Mouse (Mus musculus) cerebellum, adult 11 months (tissue): ENCODE results near the gene Slc22a5.
"Not testable (repeated sequence)": the region's sequence is repeated elsewhere in the genome, so short reads cannot be mapped to it uniquely, and the experiment has no call there.

Experiments
- DNase-seq: peaks from one replicate; pipeline ENCODE4 v3.0.0; 2022

Slc22a5 gene

DNA sequence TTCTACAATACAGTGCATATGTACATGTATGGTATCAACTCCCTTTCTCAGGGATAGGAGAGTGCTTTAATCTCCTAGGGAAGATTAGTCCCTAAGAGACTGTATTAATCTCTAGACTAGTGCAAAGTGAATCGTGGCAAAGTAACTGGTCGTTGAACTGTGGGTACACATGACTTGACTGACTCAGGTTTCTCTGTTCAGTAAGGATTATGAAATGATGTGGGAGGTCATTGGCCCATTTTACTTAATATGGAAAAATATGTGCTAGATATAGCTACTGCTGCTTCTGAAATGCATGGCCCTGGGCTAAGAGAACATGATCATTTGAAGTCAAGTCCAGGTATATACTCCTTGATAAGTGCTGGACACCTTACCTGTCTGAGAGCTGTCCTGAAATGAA, 8.2 kb downstream of the Slc22a5 start:
- no peak for DNase-seq

DNA sequence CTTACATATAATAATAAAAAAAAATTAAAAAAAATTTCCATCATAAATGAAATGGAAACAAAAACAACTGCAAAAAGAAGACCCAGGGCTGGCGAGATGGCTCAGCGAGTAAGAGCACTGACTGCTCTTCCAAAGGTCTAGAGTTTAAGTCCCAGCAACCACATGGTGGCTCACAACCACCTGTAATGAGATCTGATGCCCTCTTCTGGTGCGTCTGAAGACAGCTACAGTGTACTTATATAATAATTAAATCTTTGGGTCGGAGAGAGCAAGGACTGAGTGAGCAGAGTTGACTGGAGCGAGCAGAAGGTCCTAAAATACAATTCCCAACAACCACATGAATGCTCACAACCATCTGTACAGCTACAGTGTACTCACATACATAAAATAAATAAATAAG, 13.4 kb downstream of the Slc22a5 start:
- DNase-seq, result not testable (repeated sequence)

DNA sequence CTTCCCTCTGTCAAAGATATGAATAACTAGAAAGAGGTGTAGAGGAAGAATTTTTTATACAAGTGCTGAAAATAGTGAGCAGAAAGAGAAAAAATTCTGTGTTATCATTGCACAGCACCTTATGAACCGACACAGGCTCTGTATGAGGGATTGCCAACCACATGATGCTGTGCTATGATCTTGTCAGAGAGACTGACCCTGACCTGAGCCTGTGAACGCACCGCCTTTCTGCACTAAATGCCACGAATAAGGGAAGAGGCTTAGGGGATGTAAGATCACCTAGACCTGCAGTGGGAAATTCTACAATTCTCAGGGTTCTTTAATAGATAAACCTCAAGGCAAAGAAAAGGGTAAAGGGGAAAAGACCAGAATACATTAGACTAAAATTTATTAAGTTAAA, 15.0 kb downstream of the Slc22a5 start:
- no peak for DNase-seq

DNA sequence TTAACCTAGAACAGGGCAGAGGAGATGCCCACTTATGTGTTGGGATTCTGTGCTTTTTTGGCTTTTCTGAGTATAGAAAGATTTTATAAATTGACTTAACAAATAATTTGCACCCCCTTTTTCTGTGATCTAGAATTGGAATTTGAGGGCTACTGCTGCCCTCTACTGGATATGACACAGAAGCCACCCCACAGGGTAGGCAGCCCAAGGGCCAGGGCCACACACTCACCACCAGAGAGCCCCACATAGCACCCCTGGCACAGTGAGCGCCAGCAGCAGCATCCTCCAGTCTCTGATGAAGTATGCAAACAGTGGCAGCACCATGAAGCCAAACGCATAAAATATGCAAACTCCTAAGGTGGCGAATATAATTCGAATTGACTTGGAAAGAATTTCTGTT, 16.8 kb downstream of the Slc22a5 start:
- DNase-seq, result no peak

DNA sequence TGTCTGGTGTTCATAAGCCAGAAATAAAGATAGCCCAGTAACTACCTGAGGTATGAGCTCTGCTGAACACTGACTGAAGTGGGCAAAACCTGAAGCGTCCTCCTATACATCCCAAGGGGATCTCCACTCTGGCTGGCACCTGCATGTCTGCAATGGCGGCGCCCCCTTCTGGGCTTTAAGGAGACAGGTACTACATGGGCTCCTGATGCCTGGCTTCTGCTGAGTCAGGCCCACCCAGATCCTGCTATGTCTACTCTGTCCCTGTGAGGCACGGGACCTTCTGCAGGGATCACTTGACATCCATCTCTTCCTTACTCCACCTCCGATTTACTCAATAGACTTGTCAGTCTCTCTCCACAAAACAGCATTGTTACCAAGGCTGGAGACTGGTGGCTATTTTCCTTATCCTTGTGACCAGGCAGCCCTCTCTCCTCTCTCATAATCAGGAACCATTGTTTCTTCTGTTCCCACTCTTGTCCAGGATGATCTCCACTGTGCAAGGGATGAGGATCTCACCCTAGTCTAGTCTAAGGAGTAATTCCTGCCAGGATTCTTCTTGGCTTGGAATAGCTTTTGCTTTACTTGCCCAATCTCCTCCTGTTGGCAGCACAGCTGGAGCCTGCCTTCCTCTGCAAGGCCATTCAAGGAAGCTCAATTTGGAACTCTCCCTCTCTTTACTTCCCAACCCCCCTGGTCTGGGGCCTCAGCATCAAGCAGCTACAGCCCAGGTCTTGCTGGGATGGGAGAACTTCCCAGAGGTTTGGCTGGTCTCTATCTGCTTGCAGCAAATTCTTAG, 17.4 kb downstream of the Slc22a5 start:
- not testable (repeated sequence) for DNase-seq

DNA sequence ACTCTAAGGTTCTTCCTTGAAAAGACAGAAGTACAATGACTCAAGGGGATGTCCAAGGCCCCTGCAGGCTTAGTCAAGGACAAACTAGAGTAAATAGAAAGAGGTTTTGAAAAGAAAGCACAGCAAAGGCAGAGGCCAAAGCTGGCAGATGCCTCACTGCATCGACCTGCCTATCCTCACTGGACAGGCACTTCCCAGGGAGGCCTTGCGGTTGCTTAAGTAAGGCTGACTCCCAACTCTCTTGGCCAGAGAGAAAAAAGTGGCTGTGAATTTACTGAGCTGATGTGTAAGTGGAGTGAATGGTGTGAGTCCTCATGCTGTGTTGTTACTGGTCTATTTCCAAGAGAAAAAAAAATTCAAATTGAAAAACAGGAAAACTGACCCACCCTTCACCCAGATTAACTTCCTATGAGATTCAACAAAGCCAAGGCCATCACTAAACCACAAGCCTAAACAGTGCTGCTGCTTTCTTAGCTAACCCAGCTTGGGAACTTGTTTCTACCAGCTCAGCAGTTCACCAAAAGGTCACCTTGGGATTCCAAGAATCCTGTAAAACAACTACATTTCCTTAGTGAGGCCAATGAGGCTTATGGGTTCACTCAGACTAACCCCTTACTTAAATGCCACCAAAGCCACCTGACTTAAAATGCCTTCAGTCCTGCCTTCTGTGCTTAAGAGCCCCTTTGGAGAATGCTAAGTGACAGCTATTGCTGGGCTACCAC, 19.5 kb downstream of the Slc22a5 start:
- no peak for DNase-seq

DNA sequence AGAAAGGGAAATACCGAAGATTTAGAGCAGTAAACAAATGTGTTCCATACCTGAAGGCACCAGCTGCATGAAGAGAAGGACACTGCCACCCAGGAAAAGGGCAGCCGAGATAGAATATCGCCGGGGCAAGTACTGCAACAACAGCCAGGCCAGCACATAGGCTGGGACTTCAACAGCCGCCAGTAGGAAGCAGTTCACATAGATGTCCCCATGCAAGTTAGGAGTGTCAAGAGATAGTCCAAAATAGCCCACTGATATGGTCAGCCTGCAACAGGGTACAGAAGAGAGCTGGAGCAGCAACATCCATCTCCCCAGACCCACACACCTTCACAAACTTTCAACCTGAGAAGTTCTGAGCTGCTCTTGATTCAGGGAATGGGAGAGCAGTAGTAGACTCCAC, 22.3 kb downstream of the Slc22a5 start:
- DNase-seq, result no peak

DNA sequence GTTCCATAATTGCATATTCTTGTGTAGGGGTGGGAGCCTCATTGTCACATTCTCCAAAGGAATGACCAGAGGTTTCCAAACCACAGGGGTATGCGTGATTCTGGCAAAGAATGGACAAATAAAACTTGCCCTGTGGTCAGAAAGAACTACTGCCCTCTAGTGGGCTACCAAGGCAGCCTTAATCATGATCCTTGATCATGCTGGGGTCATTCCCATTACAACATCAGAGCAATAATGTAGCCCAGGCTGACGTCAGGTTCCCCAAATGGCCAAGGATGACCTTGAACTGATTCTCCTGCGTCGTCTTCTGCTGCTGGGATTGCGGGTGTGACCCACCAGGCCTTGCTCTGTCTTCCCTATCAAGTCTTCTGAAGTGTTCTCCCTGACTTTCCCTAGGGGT, 23.1 kb downstream of the Slc22a5 start:
- not testable (repeated sequence) for DNase-seq

DNA sequence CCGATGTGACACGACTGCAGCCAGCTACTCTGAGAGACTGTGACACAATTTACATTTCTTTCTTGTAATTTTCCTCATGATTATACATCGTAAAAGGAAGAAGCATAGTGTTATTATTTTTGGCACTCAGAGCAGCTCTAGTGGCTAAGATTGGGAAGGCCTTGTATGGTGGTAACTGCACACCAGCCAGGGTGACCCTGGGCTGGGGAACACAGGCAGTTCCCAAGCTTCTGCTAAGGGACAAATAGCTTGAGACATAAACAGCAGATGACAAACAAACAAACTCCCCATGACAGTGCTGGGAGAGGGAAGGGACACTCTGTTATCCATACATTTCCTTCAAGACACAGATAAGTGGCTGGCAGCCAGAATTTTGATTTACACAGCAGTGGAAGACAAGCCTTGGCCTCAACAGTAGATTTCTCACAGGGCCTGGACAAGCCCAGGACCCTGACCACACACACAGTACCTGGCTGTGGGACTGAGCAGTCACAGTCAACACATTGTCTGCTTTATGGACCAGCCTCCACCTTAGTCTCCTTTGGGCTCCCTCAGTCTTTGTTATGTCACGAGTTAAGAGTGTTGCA, 26.6 kb downstream of the Slc22a5 start:
- DNase-seq, result not testable (repeated sequence)

DNA sequence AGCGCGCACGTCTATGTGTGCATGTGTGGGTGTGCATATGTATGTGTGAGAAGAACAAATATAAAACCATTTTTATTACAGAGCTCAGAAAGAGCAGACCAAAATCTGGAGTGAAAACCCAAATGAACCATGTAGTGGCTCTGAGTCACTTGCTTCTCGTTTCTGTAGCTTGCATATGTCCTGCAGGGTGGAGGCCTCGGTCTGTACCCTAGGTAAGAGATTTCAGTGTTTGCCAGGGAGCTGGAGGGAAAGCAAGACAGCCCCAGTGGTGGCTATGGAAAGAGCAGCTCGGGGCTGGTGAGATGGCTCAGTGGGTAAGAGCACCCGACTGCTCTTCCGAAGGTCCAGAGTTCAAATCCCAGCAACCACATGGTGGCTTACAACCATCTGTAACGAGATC, 30.5 kb downstream of the Slc22a5 start:
- not testable (repeated sequence) for DNase-seq

DNA sequence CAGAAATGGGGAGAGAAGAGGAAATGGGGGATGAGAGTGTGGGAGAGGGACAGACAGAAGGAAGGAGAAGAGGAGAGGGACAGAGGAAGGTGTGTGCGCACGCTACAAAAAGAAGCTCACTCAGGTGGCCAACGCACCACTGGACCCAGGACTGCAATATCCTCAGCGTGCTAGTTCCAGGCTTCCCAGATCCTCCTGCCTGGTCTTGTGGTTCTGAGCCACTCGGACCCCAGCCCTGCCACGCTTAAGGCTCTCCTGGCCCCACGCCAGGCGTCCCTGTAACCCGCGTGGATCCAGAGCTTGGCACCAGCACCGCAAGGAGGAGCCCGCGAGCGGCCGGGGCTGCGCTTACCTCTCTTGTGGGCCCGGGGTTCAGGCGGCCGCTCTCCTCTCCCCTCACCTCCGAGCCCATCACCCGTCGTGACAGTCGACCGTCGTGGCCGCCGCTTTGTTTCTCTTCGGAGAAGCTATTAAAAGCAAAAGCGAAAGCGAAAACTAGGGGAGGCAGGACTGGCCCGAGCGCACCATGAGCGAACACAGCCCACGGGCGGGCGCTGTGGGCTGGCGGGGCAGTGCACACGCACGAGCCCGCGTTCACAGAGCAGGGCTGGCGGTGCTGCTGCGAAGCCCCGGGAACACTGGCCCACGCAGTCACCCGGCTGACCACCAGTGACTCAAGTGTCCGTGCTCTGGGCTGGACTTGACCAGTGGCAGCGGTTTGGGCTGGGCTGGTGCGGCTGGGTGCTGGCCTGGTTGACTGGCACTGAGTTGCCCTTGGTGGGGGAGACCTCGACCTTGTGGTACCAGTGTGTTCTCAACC, 32.5 kb downstream of the Slc22a5 start, which contains the start of gene Gm12216:
TSS of gene Gm12216 (minus strand) at position 496 of the 820 bp plus-strand sequence.
- DNase-seq, result peak; percentile 19

DNA sequence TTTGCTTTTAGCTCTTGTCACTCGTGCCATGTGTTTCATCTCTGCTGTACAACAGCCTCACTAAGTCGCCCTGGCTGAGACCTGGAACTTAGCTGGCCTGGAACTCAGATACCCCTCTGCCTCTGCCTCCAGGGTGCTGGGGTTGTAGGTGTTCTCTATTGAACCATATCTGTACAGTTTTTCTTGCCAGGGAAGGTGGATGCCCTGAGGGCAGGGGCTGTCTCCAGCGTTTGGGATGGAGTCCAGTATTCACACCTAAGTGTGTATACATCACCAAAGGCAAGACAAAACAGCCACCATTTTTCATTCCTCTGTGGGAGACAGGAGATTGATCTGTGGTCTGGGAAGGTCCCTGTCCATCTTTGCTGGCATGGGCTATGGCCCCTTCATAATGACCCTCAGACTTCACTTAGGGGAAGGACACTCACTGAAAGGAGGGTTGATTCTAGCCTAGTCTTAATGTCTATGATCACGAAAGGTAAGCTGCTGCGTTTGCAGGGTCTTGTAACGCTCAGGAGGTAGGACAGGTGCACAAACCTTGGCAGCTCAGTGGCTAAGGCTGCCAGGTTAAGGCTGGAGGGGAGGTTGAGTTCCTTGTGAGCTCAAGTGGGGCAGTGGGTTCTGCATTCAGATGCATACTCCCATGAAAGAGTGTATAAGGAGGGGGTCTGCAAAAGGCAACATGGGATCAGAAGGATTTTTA, 33.3 kb downstream of the Slc22a5 start:
- no peak for DNase-seq

DNA sequence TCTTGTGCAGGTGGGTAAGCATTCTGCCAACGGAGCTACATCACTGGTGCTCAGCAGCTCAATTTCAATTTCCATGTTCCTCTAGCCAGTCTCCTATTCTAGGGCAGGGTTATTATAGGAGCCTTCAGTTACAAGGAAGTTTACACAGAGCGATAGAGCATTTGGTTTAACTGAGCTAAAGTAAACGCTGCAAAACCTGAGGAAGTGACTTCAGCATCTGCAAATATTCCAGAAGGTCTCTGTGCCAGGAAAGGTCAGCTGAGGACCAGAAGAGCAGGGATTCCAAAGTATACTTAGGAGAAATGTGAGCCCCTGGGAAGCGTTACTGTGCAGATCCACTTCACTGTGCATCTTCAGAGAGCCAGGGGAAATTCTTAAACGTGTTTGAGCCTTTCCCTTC, 37.8 kb downstream of the Slc22a5 start:
- no peak for DNase-seq

DNA sequence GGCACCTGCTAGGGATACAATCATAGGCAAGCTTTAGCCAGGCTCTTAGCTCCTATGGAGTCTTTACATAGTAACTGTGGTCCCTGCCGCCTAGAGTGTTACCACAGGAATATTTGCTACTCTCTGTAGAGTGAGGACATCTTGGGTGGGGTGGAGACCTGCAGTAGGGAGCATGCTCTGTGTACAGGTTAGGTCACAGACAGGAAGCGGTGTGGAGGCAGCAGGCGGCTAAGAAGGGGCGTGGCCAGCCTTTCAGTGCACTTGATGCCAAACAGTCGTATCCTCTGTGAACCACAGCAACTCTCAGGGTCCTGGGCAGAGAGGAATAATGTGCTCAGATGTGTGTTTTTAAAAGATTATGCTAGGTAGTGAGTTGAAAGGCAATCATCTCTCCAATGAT, 39.7 kb downstream of the Slc22a5 start:
- no peak for DNase-seq

DNA sequence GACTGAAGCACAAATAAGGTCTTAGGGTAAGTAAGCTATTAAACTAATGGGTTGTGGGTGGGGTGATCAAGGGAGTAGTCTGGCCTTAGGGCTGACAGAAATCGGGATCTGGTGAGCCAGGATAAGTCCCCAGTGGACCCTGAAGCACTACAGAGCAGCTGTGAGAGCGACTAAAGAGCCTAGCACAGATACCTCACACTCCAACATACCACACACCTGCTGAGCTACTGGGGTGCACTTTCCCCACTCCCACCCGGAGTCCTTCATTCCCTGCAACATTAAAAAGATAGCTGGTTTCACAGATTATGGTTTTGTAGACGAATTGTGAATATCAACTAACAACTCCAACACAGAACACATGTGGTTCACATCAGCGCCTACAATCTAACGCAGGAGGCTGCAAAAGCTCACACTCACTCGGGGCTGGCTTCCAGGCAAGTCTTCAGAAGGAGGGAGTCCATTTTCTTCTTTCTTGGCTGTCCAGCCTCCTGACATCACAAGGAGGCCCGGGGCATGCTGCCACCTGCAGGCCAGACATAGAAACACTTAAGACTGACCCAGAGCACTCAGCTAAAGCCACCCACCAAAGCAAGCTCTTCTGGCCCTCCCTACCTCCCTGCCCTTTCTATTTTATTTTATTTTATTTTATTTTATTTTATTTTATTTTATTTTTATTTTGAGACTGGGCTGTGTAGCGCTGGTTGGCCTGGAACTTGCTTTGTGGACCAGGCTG, 41.7 kb downstream of the Slc22a5 start:
- DNase-seq, result peak; percentile 67

DNA sequence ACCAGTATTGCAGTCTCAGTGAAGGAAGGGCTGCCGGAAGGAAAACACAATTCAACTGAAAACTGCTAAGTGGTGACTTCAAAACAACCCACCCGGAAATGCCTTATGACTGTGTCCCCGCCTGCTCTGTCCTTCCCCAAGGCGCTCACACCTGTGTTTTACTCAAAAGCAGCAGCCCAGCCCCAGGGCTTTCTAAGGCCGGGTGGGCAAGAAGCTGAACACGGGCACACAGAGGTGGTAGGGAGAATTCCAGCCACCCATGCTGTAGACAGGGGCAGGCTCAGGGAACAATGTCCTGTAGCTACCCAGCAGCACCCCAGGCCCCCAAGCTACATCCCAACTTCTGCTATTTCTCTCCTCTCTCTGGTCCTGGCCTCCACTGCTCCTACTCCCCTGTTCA, 45.8 kb downstream of the Slc22a5 start:
- no peak for DNase-seq

DNA sequence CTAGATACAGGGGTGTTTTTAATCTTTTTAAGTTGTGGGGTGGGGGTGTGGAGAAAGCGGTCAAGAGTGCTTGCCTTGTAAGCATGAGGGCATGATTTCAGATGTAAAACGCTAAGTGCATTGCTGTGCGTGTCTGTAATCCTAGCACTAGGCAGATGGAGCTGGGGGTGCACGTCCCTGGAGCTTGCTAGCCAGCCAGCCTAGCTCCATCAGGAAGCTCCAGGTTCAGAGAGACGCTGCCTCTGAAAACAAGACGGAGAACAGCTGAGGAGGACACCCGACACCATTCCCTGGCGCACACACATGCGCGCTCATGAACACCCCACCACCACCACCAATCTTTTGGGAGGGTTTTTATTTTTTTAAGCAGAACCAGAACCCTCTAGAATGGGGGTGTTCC, 48.4 kb downstream of the Slc22a5 start:
- DNase-seq, result no peak

DNA sequence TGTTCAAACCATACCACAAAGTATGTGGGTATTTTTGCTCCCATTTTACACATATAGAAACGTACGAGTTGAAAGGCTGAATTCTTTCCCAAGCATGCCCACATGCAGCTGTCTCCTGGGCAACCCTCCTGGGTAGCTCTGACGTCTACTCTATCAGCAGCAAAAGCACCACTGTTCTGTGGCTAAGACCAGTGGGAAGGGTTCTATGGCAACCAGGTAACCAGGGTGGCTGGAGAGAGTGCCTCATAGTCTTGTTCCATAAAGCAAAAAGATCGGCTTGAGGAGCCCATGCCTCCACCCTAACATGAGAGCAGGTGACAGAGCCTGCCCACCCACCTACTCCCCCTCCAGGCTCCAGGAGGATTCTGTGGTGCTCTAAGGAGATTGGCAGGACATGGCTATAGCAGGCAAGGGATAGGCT, 49.3 kb downstream of the Slc22a5 start:
- DNase-seq, result no peak

DNA sequence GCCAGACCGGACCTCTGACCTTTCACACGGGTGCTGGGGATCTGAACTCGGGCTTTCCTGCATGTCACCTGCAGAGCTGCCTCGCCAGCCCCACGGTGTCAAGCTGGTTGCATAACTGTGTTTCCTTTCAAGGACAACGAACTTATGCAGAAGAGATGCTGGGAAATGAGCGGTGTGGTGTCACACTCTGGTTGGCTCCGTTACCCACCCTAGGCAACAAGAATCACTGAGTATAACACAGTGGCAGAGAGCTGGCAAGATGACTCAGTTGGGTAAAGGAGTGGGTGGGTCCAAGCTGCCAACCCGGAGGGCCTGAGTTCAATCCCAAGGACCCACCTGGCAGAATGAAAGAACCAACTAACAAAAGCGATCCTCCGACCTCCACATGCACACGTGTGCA, 49.9 kb downstream of the Slc22a5 start:
- DNase-seq, result no peak

DNA sequence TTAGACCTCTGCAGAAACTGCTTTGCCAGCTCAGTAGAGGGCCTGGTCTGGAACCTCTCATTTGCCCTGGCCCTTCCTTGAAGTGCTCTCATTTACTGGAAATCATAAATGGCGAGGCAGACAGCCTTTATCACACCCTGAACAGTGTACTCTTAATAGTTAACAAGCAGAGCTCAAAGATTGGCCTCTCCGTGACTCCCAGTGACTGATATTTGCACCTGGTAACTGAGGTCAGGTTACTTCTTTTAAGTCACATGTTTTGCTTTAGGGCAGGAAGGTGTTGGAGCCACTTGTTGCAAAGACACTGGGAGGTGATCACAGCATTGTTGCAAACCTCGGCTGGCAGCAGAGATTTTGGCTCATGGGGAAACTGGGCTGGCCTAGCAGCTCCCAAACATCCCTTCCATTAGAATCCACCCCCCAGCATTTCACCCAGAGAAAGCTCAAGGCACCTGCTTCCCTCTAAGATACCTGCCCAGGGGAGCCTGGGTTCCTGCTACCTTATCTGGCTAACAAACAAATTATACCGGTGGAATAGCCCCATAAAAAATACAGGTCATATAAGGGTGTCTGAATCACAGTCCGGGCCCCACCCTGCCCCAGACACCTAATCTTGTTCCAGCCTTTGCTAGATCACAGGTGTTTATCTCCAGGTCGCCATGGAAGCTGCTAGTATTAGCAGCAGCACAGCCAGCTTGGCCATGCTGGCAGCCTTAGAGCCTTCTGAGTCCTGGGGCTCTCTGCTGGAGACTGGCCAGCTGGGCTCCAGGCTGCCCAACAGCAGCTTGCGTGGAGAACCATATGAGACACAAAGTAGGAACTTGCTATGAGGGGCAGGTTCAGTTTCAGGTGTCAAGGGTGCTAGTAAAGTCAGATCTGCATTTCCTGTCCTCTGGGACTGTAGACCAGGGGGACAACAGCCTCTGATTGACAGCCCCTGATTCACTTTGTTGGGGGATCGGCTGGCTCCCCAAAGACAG, 51.5 kb downstream of the Slc22a5 start:
- no peak for DNase-seq
